Mouse (Mus musculus) limb, embryonic 11.5 days (tissue): ENCODE data around the gene Gm16253. TPM values are rescaled to one million over a fixed set of nuclear protein-coding genes. Genes with fewer than 3 reads are reported as not detected.

Source experiments
- ATAC-seq: fragments of 200-750 bp; cut with Nextera tagmentation; 2 replicates; pipeline ENCODE4 v1.8.0; 2017; ENCODE audit warnings: low read depth; ENCODE audit not compliant: insufficient number of reproducible peaks, low FRiP score, low TSS enrichment
- DNase-seq: peaks from one replicate; pipeline ENCODE4 v3.0.0-alpha.2; 2015; ENCODE audit warnings: low spot score
- H3K27ac ChIP-seq: fragments of 300-500 bp; sonication (generic); replicated peaks from 2 replicates; pipeline ENCODE4 v1.5.1; 2014; ENCODE audit warnings: low read depth, mild to moderate bottlenecking, low read length
- H3K27me3 ChIP-seq: fragments of 300-500 bp; sonication (generic); 2 replicates; pipeline ENCODE4 v1.6.1; 2014; ENCODE audit warnings: mild to moderate bottlenecking, low read length, mixed read lengths; ENCODE audit not compliant: control insufficient read depth, insufficient read depth
- H3K36me3 ChIP-seq: fragments of 300-500 bp; sonication (generic); 2 replicates; pipeline ENCODE4 v1.6.1; 2014; ENCODE audit warnings: mild to moderate bottlenecking, low read length, moderate library complexity, mixed read lengths; ENCODE audit not compliant: control insufficient read depth, insufficient read depth
- H3K4me1 ChIP-seq: fragments of 300-500 bp; sonication (generic); 2 replicates; pipeline ENCODE4 v1.6.1; 2014; ENCODE audit warnings: low read length, mixed read lengths; ENCODE audit not compliant: control insufficient read depth, insufficient read depth
- H3K4me2 ChIP-seq: fragments of 300-500 bp; sonication (generic); 2 replicates; pipeline ENCODE4 v1.6.1; 2014; ENCODE audit warnings: low read depth, mild to moderate bottlenecking, moderate library complexity; ENCODE audit not compliant: severe bottlenecking
- H3K4me3 ChIP-seq: fragments of 300-500 bp; sonication (generic); 2 replicates; pipeline ENCODE4 v1.5.1; 2014; ENCODE audit warnings: low read depth, low read length
- H3K9ac ChIP-seq: fragments of 300-500 bp; sonication (generic); 2 replicates; pipeline ENCODE4 v1.6.1; 2014; ENCODE audit warnings: mild to moderate bottlenecking, low read length
- H3K9me3 ChIP-seq: fragments of 300-500 bp; sonication (generic); 2 replicates; pipeline ENCODE4 v1.6.1; 2016; ENCODE audit warnings: low read length; ENCODE audit not compliant: control insufficient read depth
- WGBS: fragments of 180-500 bp; shearing (Covaris S2); extraction: QIAGEN DNeasy Blood & Tissue Kit; methylation state at CpG from one replicate; pipeline ENCODE4 v1.1.7; 2014; 5-methylcytosine and 5-hydroxymethylcytosine counted together
- polyA plus RNA-seq: library from polyadenylated mRNA; unstranded; fragments of >200 nt; fragmentation: Nextera tagmentation; extraction: Ambion mirVana; gene quantifications from 2 replicates; pipeline ENCODE4 v1.2.1, GENCODE M21; 2014

Gm16253 gene
- polyA plus RNA-seq, 1 experiment from 2014 or later = 0.69 TPM

GRCm38 (mm10) chr3:96554251-96554650 is 22.5 kb upstream of the Gm16253 start:
- 82% methylated on average over 6 of the region's 6 CpGs for WGBS
- H3K27ac ChIP-seq = no peak overlapping the region

GRCm38 (mm10) chr3:96555041-96555596 is 21.7 kb upstream of the Gm16253 start:
- Histone ChIP-seq H3K4me2 (no peak overlapping the region), H3K9ac (peak overlapping the region; percentile 9; the same call in 1 of the 2 replicates), H3K27ac (no peak overlapping the region), H3K9me3 (no peaks in the 10 kb centered on the region), H3K4me3 (no peak overlapping the region), H3K4me1 (peaks cover 7% of the 10 kb centered on the region; the same call in 1 of the 2 replicates), H3K36me3 (peaks cover 3% of the 10 kb centered on the region; the same call in 1 of the 2 replicates), H3K27me3 (no peaks in the 10 kb centered on the region)
- WGBS = 54% methylated on average over 12 of the region's 12 CpGs
- no peak for ATAC-seq
- no peak for DNase-seq

More at GRCm38 (mm10) chr3:96554251-96554650, 22.5 kb upstream of the Gm16253 start:
- ATAC-seq (no peak), DNase-seq (no peak)
- no peak overlapping the region for H3K4me3 ChIP-seq
- H3K4me1 ChIP-seq = peaks cover 7% of the 10 kb centered on the region; the same call in 1 of the 2 replicates
- H3K9me3 ChIP-seq = no peaks in the 10 kb centered on the region
- H3K36me3 ChIP-seq = no peaks in the 10 kb centered on the region
- H3K27me3 ChIP-seq = no peaks in the 10 kb centered on the region
- H3K9ac ChIP-seq = no peak overlapping the region
- H3K4me2 ChIP-seq = no peak overlapping the region

- no peak overlapping the region for H3K4me3 ChIP-seq
- H3K36me3 ChIP-seq = peaks cover 8% of the 10 kb centered on the region
- peak overlapping the region; percentile 75; the same call in 1 of the 2 replicates for H3K4me2 ChIP-seq
- H3K9ac ChIP-seq = no peak overlapping the region
- no peak for ATAC-seq
- H3K27ac ChIP-seq = no peak overlapping the region
- H3K9me3 ChIP-seq = no peaks in the 10 kb centered on the region
- DNase-seq = no peak
- H3K27me3 ChIP-seq = no peaks in the 10 kb centered on the region
- H3K4me1 ChIP-seq = peaks cover 14% of the 10 kb centered on the region; the same call in 1 of the 2 replicates
- WGBS = 80% methylated on average over 15 of the region's 15 CpGs
Measured at GRCm38 (mm10) chr3:96555999-96556614, 20.7 kb upstream of the Gm16253 start.

GRCm38 (mm10) chr3:96556651-96557635 is 19.8 kb upstream of the Gm16253 start:
- H3K4me1 ChIP-seq = peaks cover 14% of the 10 kb centered on the region; the same call in 1 of the 2 replicates
- H3K36me3 ChIP-seq = peaks cover 8% of the 10 kb centered on the region
- peak overlapping the region; percentile 75 for H3K4me2 ChIP-seq
- H3K9me3 ChIP-seq = no peaks in the 10 kb centered on the region
- peak overlapping the region; percentile 73 for H3K27ac ChIP-seq
- ATAC-seq (no peak), DNase-seq (no peak)
- peak overlapping the region; percentile 64 for H3K9ac ChIP-seq
- no peaks in the 10 kb centered on the region for H3K27me3 ChIP-seq
- peak overlapping the region; percentile 73 for H3K4me3 ChIP-seq
- WGBS = 7% methylated on average over 22 of the region's 22 CpGs

- Histone ChIP-seq H3K9me3 (no peaks in the 10 kb centered on the region), H3K27ac (peak within 1 kb of the TSS; percentile 73), H3K4me1 (peaks cover 14% of the 10 kb centered on the region; the same call in 1 of the 2 replicates), H3K4me2 (peak within 1 kb of the TSS; percentile 75), H3K9ac (peak within 1 kb of the TSS; percentile 82), H3K36me3 (peaks cover 8% of the 10 kb centered on the region), H3K4me3 (peak within 1 kb of the TSS; percentile 73), H3K27me3 (no peaks in the 10 kb centered on the region)
- DNase-seq (peak; percentile 100), ATAC-seq (peak; percentile 99)
- WGBS = under 1% methylated on average over 26 of the region's 26 CpGs
Measured at GRCm38 (mm10) chr3:96557694-96558093, 19.1 kb upstream of the Gm16253 start, which contains the start of gene Txnip. TSS of gene Txnip (plus strand) at chr3:96557957.

GRCm38 (mm10) chr3:96558159-96558558 is 18.6 kb upstream of the Gm16253 start:
- ATAC-seq (no peak), DNase-seq (peak; percentile 50)
- Histone ChIP-seq H3K4me2 (peak overlapping the region; percentile 75), H3K36me3 (peaks cover 8% of the 10 kb centered on the region), H3K9ac (peak overlapping the region; percentile 82), H3K27ac (peak overlapping the region; percentile 45), H3K4me3 (peak overlapping the region; percentile 73), H3K4me1 (peaks cover 14% of the 10 kb centered on the region; the same call in 1 of the 2 replicates), H3K9me3 (no peaks in the 10 kb centered on the region), H3K27me3 (no peaks in the 10 kb centered on the region)
- under 1% methylated on average over 17 of the region's 17 CpGs for WGBS

GRCm38 (mm10) chr3:96558668-96559196 is 18.1 kb upstream of the Gm16253 start:
- H3K9me3 ChIP-seq = no peaks in the 10 kb centered on the region
- no peak for ATAC-seq

More at GRCm38 (mm10) chr3:96558668-96559196, 18.1 kb upstream of the Gm16253 start:
- no peak for DNase-seq
- no peak overlapping the region for H3K27ac ChIP-seq
- H3K27me3 ChIP-seq = no peaks in the 10 kb centered on the region
- H3K4me2 ChIP-seq = peak overlapping the region; percentile 75
- peak overlapping the region; percentile 82; the same call in 1 of the 2 replicates for H3K9ac ChIP-seq
- peaks cover 8% of the 10 kb centered on the region for H3K36me3 ChIP-seq
- H3K4me1 ChIP-seq = peaks cover 14% of the 10 kb centered on the region; the same call in 1 of the 2 replicates
- 54% methylated on average over 10 of the region's 10 CpGs for WGBS
- H3K4me3 ChIP-seq = peak overlapping the region; percentile 73
